In the genomic region with DNA sequence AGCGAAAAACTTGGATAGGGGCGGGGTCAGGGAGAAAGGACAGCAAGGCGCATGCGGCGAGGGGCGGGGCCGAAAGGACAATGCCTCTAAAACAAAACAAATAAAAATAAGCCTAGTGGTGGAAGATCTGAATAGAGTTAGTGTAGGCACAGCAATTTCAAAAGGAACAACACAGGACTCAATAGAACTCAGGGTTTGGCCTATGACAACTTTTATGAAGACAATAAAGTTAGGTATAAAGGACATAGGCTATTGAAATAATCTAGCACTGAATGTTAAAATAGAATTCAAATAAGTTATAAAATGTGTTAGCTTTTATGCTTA, we compare ENCODE assay signal across 8 mouse cellular contexts. TPM values are rescaled to one million over a fixed set of nuclear protein-coding genes. Genes with fewer than 3 reads are reported as not detected.
DNase-seq lines count a peak whose midpoint lies in the region; ATAC-seq and TF ChIP-seq lines count a peak whose summit lies in the region.

No protein-coding gene starts in this region.

- no peak for DNase-seq in neural tube, embryonic 11.5 days (ENCODE audit: low spot score)
- DNase-seq in neural tube, embryonic 10.5 days (ENCODE audit: extremely low spot score, low spot score): no peak
- DNase-seq in ovary, postnatal 36 days (ENCODE audit: low spot score): no peak
- DNase-seq in testis, postnatal 14 days (ENCODE audit: low spot score): no peak
- no peak for DNase-seq in layer of hippocampus, adult 9-10 months (ENCODE audit: low spot score)

- peak overlapping the region; percentile 82 for H3K4me3 ChIP-seq in neural tube, embryonic 11.5 days (ENCODE audit: low read depth, low read length)
- peak overlapping the region; percentile 97 for H3K4me3 ChIP-seq in forebrain, embryonic 15.5 days
- peak overlapping the region; percentile 86 for H3K4me3 ChIP-seq in liver, embryonic 12.5 days
- peak overlapping the region; percentile 83 for H3K4me3 ChIP-seq in small intestine, adult 2 months (ENCODE audit: low read depth, low read length)

- no peak for ATAC-seq in neural tube, embryonic 11.5 days (ENCODE audit: insufficient read depth, low FRiP score, low TSS enrichment)
- ATAC-seq in forebrain, embryonic 15.5 days (replicated peaks): no peak
- ATAC-seq in liver, embryonic 12.5 days: no peak

- H3K36me3 ChIP-seq in neural tube, embryonic 11.5 days (ENCODE audit: control insufficient read depth, insufficient read depth, low read length): peaks cover 22% of the 10 kb centered on the region
- peaks cover 43% of the 10 kb centered on the region for H3K36me3 ChIP-seq in forebrain, embryonic 15.5 days
- H3K36me3 ChIP-seq in liver, embryonic 12.5 days: peaks cover 45% of the 10 kb centered on the region
- H3K36me3 ChIP-seq in small intestine, adult 2 months (ENCODE audit: control insufficient read depth, insufficient read depth, low read length): peaks cover 33% of the 10 kb centered on the region

- no peaks in the 10 kb centered on the region for H3K27me3 ChIP-seq in neural tube, embryonic 11.5 days (ENCODE audit: control insufficient read depth, insufficient read depth, low read length)
- H3K27me3 ChIP-seq in forebrain, embryonic 15.5 days: no peaks in the 10 kb centered on the region
- H3K27me3 ChIP-seq in liver, embryonic 12.5 days (replicated peaks): no peaks in the 10 kb centered on the region
- H3K27me3 ChIP-seq in small intestine, adult 2 months (ENCODE audit: control insufficient read depth, insufficient read depth, low read length): no peaks in the 10 kb centered on the region

- no peaks in the 10 kb centered on the region for H3K9me3 ChIP-seq in neural tube, embryonic 11.5 days (ENCODE audit: control insufficient read depth, low read length)
- H3K9me3 ChIP-seq in forebrain, embryonic 15.5 days: no peaks in the 10 kb centered on the region
- no peaks in the 10 kb centered on the region for H3K9me3 ChIP-seq in liver, embryonic 12.5 days (replicated peaks)

- 0% methylated on average over 7 of the region's 7 CpGs for WGBS in neural tube, embryonic 11.5 days
- 0% methylated on average over 7 of the region's 7 CpGs for WGBS in forebrain, embryonic 15.5 days
- WGBS in liver, embryonic 12.5 days (ENCODE audit: insufficient replicate concordance): 0% methylated on average over 7 of the region's 7 CpGs
- 0% methylated on average over 7 of the region's 7 CpGs for WGBS in small intestine, adult 2 months

- H3K27ac ChIP-seq in neural tube, embryonic 11.5 days (ENCODE audit: low read depth, low read length): peak overlapping the region; percentile 91; the same call in 1 of the 2 replicates
- peak overlapping the region; percentile 98 for H3K27ac ChIP-seq in forebrain, embryonic 15.5 days (replicated peaks)
- H3K27ac ChIP-seq in liver, embryonic 12.5 days: peak overlapping the region; percentile 96
- no peak overlapping the region for H3K27ac ChIP-seq in small intestine, adult 2 months (ENCODE audit: insufficient read depth, low read depth, low read length)

- peak overlapping the region; percentile 88 for H3K4me2 ChIP-seq in neural tube, embryonic 11.5 days (ENCODE audit: low read depth)
- peak overlapping the region; percentile 95 for H3K4me2 ChIP-seq in forebrain, embryonic 15.5 days (replicated peaks)
- H3K4me2 ChIP-seq in liver, embryonic 12.5 days: peak overlapping the region; percentile 97

- TF ChIP-seq POLR2A in small intestine, adult 2 months (IDR thresholded peaks at IDR 0.05; ENCODE audit: low read depth, low read length): no peak

- peak overlapping the region; percentile 80; the same call in 1 of the 2 replicates for H3K9ac ChIP-seq in neural tube, embryonic 11.5 days (ENCODE audit: low read length)
- H3K9ac ChIP-seq in forebrain, embryonic 15.5 days (replicated peaks): peak overlapping the region; percentile 77; the same call in 1 of the 2 replicates
- peak overlapping the region; percentile 86; the same call in 1 of the 2 replicates for H3K9ac ChIP-seq in liver, embryonic 12.5 days

- no peaks in the 10 kb centered on the region for H3K4me1 ChIP-seq in neural tube, embryonic 11.5 days (ENCODE audit: control insufficient read depth, insufficient read depth, low read length)
- peaks cover 17% of the 10 kb centered on the region for H3K4me1 ChIP-seq in forebrain, embryonic 15.5 days
- H3K4me1 ChIP-seq in liver, embryonic 12.5 days: peaks cover 32% of the 10 kb centered on the region
- peaks cover 8% of the 10 kb centered on the region for H3K4me1 ChIP-seq in small intestine, adult 2 months (ENCODE audit: control insufficient read depth, insufficient read depth, insufficient read length, low read length)

- no peak for TF ChIP-seq CTCF in small intestine, adult 2 months (IDR thresholded peaks at IDR 0.05; ENCODE audit: extremely low read depth, insufficient read length, insufficient replicate concordance, low read depth, low read length)

RNA-seq across cellular contexts. Expression of a gene that starts 0.3 kb away (rescaled TPM):
- 31.7 and 32.7 TPM in 2 replicates for polyA plus RNA-seq in neural tube, embryonic 11.5 days (2014; fragmentation: Nextera tagmentation; extraction: Ambion mirVana)
- polyA plus RNA-seq in forebrain, embryonic 15.5 days (2015; fragmentation: Nextera tagmentation; extraction: Ambion mirVana): 66.3 and 67.9 TPM in 2 replicates
- 13.7 and 17.5 TPM in 2 replicates for polyA plus RNA-seq in liver, embryonic 12.5 days (2016; fragmentation: Nextera tagmentation; extraction: Ambion mirVana)
- 53.2 and 101 TPM in 2 replicates for polyA plus RNA-seq in small intestine, adult 2 months (2012; rRNA removed)

RNA-seq across cellular contexts. Expression of a gene that starts 1.6 kb away (rescaled TPM):
- polyA plus RNA-seq in neural tube, embryonic 11.5 days (2014; fragmentation: Nextera tagmentation; extraction: Ambion mirVana): 5.0 and 6.8 TPM in 2 replicates
- polyA plus RNA-seq in forebrain, embryonic 15.5 days (2015; fragmentation: Nextera tagmentation; extraction: Ambion mirVana): 17.3 and 17.9 TPM in 2 replicates
- polyA plus RNA-seq in liver, embryonic 12.5 days (2016; fragmentation: Nextera tagmentation; extraction: Ambion mirVana): 1.9 and 2.0 TPM in 2 replicates
- 0.04 and 0.10 TPM in 2 replicates for polyA plus RNA-seq in small intestine, adult 2 months (2012; rRNA removed)

RNA-seq across cellular contexts. Expression of a gene that starts 8.5 kb away (rescaled TPM):
- 0.32 and 0.73 TPM in 2 replicates for polyA plus RNA-seq in neural tube, embryonic 11.5 days (2014; fragmentation: Nextera tagmentation; extraction: Ambion mirVana)
- polyA plus RNA-seq in forebrain, embryonic 15.5 days (2015; fragmentation: Nextera tagmentation; extraction: Ambion mirVana): 2.6 and 2.8 TPM in 2 replicates
- 0.57 and 0.82 TPM in 2 replicates for polyA plus RNA-seq in liver, embryonic 12.5 days (2016; fragmentation: Nextera tagmentation; extraction: Ambion mirVana)
- polyA plus RNA-seq in small intestine, adult 2 months (2012; rRNA removed): 0.28 and 0.86 TPM in 2 replicates

RNA-seq across cellular contexts. Expression of a gene that starts 14.0 kb away (rescaled TPM):
- 0.62 and 0.82 TPM in 2 replicates for polyA plus RNA-seq in neural tube, embryonic 11.5 days (2014; fragmentation: Nextera tagmentation; extraction: Ambion mirVana)
- 0.70 and 1.0 TPM in 2 replicates for polyA plus RNA-seq in forebrain, embryonic 15.5 days (2015; fragmentation: Nextera tagmentation; extraction: Ambion mirVana)
- 1.8 and 2.4 TPM in 2 replicates for polyA plus RNA-seq in liver, embryonic 12.5 days (2016; fragmentation: Nextera tagmentation; extraction: Ambion mirVana)
- 0.05 TPM in 1 of 2 replicates, not detected in the other for polyA plus RNA-seq in small intestine, adult 2 months (2012; rRNA removed)

RNA-seq across cellular contexts. Expression of a gene that starts 27.4 kb away (rescaled TPM):
- polyA plus RNA-seq in neural tube, embryonic 11.5 days (2014; fragmentation: Nextera tagmentation; extraction: Ambion mirVana): 83.9 and 95.0 TPM in 2 replicates
- 85.2 and 86.9 TPM in 2 replicates for polyA plus RNA-seq in forebrain, embryonic 15.5 days (2015; fragmentation: Nextera tagmentation; extraction: Ambion mirVana)
- polyA plus RNA-seq in liver, embryonic 12.5 days (2016; fragmentation: Nextera tagmentation; extraction: Ambion mirVana): 29.1 and 30.5 TPM in 2 replicates
- polyA plus RNA-seq in small intestine, adult 2 months (2012; rRNA removed): 24.6 and 65.1 TPM in 2 replicates
